Mouse (Mus musculus) heart, embryonic 11.5 days (tissue): ENCODE results near the gene Amz1. TPM values are rescaled to one million over a fixed set of nuclear protein-coding genes. Genes with fewer than 3 reads are reported as not detected.

Experiments
- ATAC-seq: fragments of 200-750 bp; cut with Nextera tagmentation; replicated peaks from 2 replicates; pipeline ENCODE4 v1.8.0; 2017; ENCODE audit warnings: moderate library complexity; ENCODE audit not compliant: insufficient number of reproducible peaks, low FRiP score, low TSS enrichment
- H3K27ac ChIP-seq: fragments of 300-500 bp; sonication (generic); 2 replicates; pipeline ENCODE4 v1.5.1; 2014; ENCODE audit warnings: mild to moderate bottlenecking, low read depth, low read length
- H3K27me3 ChIP-seq: fragments of 300-500 bp; sonication (generic); 2 replicates; pipeline ENCODE4 v1.6.1; 2014; ENCODE audit warnings: mild to moderate bottlenecking, low read length, mixed read lengths; ENCODE audit not compliant: control insufficient read depth, insufficient read depth
- H3K36me3 ChIP-seq: fragments of 300-500 bp; sonication (generic); 2 replicates; pipeline ENCODE4 v1.6.1; 2014; ENCODE audit warnings: mild to moderate bottlenecking, low read length, moderate library complexity, mixed read lengths; ENCODE audit not compliant: control insufficient read depth, insufficient read depth
- H3K4me1 ChIP-seq: fragments of 300-500 bp; sonication (generic); 2 replicates; pipeline ENCODE4 v1.6.1; 2014; ENCODE audit warnings: low read length; ENCODE audit not compliant: control insufficient read depth, insufficient read depth
- H3K4me2 ChIP-seq: fragments of 300-500 bp; sonication (generic); 2 replicates; pipeline ENCODE4 v1.6.1; 2014; ENCODE audit warnings: mild to moderate bottlenecking, moderate library complexity
- H3K4me3 ChIP-seq: fragments of 300-500 bp; sonication (generic); 2 replicates; pipeline ENCODE4 v1.5.1; 2014; ENCODE audit warnings: low read depth, low read length
- H3K9ac ChIP-seq: fragments of 300-500 bp; sonication (generic); 2 replicates; pipeline ENCODE4 v1.6.1; 2014; ENCODE audit warnings: mild to moderate bottlenecking, low read depth, low read length, moderate library complexity
- H3K9me3 ChIP-seq: fragments of 300-500 bp; sonication (generic); replicated peaks from 2 replicates; pipeline ENCODE4 v1.6.1; 2016; ENCODE audit warnings: low read length; ENCODE audit not compliant: control insufficient read depth
- WGBS: fragments of 180-500 bp; shearing (Covaris S2); extraction: QIAGEN DNeasy Blood & Tissue Kit; methylation state at CpG from one replicate; pipeline ENCODE4 v1.1.7; 2014; ENCODE audit not compliant: insufficient replicate concordance; 5-methylcytosine and 5-hydroxymethylcytosine counted together
- polyA plus RNA-seq: library from polyadenylated mRNA; unstranded; fragments of >200 nt; fragmentation: Nextera tagmentation; extraction: Ambion mirVana; gene quantifications from 2 replicates; pipeline ENCODE4 v1.2.1, GENCODE M21; 2014

Gene Amz1
- polyA plus RNA-seq, 1 experiment from 2014 or later, result 0.69 TPM

DNA sequence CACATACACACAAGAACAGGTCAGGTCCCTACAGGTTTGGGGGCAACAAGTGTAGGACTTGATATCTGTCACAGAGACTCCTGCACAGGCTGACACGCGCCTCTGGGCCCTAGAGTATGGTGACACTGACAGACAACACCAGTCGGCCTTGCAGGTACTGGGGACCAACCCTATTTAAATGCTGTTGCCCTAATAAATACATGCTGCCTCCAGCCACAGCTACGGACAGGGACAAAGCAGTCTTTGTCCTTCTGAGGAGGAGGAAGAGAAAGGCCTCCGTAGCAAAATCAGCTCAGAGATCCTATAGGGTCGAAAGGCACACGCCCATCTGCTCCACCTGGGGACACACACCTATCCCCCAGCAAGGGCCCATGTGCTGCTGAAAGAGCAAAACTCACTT, 27.9 kb upstream of the Amz1 start:
- Histone ChIP-seq H3K27ac (no peak overlapping the region), H3K4me2 (no peak overlapping the region), H3K4me3 (no peak overlapping the region), H3K9ac (no peak overlapping the region), H3K4me1 (peaks cover under 1% of the 10 kb centered on the region; the same call in 1 of the 2 replicates), H3K9me3 (no peaks in the 10 kb centered on the region), H3K27me3 (no peaks in the 10 kb centered on the region), H3K36me3 (peaks cover 3% of the 10 kb centered on the region; the same call in 1 of the 2 replicates)
- WGBS, result 85% methylated on average over 7 of the region's 7 CpGs
- ATAC-seq, result no peak

DNA sequence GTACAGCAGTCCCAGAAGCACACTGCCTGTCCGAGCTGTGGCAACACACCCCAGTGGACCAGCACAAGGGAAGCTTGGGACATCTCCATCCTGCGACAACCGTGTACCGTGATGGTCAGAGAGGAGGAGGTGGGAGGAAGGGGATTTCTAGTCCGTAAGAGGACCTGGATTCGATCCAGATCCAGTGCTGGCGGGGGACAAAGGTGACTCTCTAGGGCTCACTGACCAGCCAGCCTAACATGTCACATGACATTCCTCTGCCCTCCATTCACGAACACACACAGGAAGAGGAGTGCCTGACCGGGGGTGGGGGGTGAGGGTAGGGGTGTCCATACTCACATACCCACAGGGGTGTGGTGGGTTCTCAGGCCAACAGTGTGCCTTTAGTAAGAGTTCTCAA, 24.2 kb upstream of the Amz1 start:
- Histone ChIP-seq H3K9ac (no peak overlapping the region), H3K27ac (no peak overlapping the region), H3K4me3 (no peak overlapping the region), H3K27me3 (no peaks in the 10 kb centered on the region), H3K36me3 (peaks cover 3% of the 10 kb centered on the region; the same call in 1 of the 2 replicates), H3K4me2 (no peak overlapping the region), H3K9me3 (no peaks in the 10 kb centered on the region), H3K4me1 (peaks cover 9% of the 10 kb centered on the region; the same call in 1 of the 2 replicates)
- WGBS, result 79% methylated on average over 9 of the region's 9 CpGs
- no peak for ATAC-seq

DNA sequence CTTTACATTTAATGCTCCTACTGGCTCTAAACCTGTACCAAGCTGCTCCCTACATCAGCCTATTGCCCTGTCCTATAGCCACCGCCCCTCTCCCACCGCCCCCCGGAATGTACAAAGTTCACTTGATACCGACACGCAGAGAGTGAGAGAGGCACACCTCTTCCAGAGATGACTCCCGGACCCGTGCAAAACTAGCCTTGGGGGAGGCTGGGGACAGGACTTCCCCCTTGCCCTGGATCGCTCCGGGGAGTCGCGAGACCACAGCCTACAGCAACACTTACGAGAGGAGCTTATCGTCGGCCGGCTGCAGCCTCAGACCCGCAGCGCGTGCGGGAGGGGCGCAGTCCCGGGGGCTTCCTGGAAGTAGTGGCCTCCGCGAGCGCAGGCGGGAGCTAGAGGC, 22.3 kb upstream of the Amz1 start:
- peaks cover 18% of the 10 kb centered on the region for H3K4me1 ChIP-seq
- peak overlapping the region; percentile 83 for H3K9ac ChIP-seq
- H3K4me3 ChIP-seq, result peak overlapping the region; percentile 84
- H3K4me2 ChIP-seq, result peak overlapping the region; percentile 94
- H3K27me3 ChIP-seq, result no peaks in the 10 kb centered on the region
- ATAC-seq, result peak; percentile 1; the same call in 1 of the 2 replicates
- H3K36me3 ChIP-seq, result 0 out of 2 replicates have a peak, but pooled peaks cover 3% of the 10 kb centered on the region
- H3K9me3 ChIP-seq, result no peaks in the 10 kb centered on the region
- peak overlapping the region; percentile 70 for H3K27ac ChIP-seq
- WGBS, result 0% methylated on average over 25 of the region's 25 CpGs

DNA sequence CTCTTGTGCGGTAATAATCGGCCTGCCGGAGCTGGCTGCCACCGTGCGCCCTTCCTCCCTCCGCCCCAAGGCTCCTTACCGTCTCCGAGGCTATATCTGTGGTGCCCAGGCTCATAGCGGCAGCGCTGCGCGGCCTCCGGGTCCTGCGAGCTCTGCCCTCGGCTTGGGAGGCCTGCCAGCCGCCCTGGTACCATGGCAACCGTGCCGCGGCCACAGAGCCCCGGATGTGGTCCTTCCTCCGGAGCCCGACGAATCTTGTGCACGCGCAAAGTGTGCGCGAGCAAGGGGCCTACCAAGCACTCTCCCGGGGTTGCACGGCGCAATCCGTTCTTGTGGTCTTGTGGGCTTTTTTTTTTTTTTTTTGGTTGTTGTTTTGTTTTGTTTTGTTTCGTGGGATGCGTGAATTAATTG, 21.8 kb upstream of the Amz1 start, which contains the start of gene Iqce:
Iqce (minus strand) TSS at position 276 of the 411 bp plus-strand sequence.
- H3K9me3 ChIP-seq, result no peaks in the 10 kb centered on the region
- H3K27me3 ChIP-seq, result no peaks in the 10 kb centered on the region
- peak within 1 kb of the TSS; percentile 70 for H3K27ac ChIP-seq
- peak within 1 kb of the TSS; percentile 94 for H3K4me2 ChIP-seq
- peak within 1 kb of the TSS; percentile 83 for H3K9ac ChIP-seq
- peaks cover 18% of the 10 kb centered on the region for H3K4me1 ChIP-seq
- no peaks in the 10 kb centered on the region for H3K36me3 ChIP-seq
- peak; percentile 56; the same call in 1 of the 2 replicates for ATAC-seq
- 1% methylated on average over 33 of the region's 33 CpGs for WGBS
- H3K4me3 ChIP-seq, result peak within 1 kb of the TSS; percentile 84

- Histone ChIP-seq H3K9ac (peak overlapping the region; percentile 83), H3K36me3 (no peaks in the 10 kb centered on the region), H3K9me3 (no peaks in the 10 kb centered on the region), H3K4me2 (peak overlapping the region; percentile 94), H3K27ac (peak overlapping the region; percentile 70), H3K4me3 (peak overlapping the region; percentile 84), H3K4me1 (peaks cover 18% of the 10 kb centered on the region), H3K27me3 (no peaks in the 10 kb centered on the region)
- WGBS, result 51% methylated on average over 19 of the region's 19 CpGs
- no peak for ATAC-seq
Observed at GRCm38 (mm10) chr5:140702618-140703175, 21.2 kb upstream of the Amz1 start.

DNA sequence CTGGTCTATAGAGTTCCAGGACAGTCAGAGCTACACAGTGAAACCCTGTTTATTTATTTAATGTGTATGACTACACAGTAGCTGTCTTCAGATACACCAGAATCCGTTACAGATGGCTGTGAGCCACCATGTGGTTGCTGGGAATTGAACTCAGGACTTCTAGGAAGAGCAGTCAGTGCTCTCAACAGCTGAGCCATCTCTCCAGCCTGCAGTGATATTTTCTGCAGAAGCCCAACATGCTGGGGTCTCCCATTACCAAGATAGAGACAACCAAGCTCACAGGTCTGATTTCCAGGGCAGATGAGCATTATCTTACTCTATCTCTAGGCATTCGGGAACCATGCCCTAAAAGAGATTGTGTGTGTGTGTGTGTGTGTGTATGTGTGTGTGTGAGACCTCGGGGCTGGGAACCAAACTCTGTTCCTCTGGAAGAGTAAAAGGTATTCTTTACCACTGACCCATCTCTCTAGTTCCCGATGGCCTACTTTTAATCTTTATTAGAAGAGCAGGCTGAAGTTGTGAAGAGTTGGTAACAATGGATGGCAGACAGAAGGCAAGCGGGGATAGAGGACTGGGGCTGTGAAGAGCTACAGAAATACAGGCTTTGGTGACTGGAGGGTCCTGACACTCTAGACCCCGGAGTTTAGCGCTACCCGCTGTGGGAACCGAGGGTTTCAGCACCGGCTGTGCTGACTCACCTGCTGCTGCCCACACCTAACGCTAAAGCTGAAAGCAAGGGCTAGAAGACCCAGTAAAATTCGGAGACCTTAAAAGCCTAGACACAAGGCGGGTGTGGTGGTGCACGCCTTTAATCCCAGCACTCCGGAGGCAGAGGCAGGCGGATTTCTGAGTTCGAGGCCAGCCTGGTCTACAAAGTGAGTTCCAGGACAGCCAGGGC, 20.2 kb upstream of the Amz1 start:
- peak overlapping the region; percentile 80 for H3K4me2 ChIP-seq
- 0 out of 2 replicates have a peak, but pooled peaks cover 4% of the 10 kb centered on the region for H3K36me3 ChIP-seq
- peaks cover 18% of the 10 kb centered on the region for H3K4me1 ChIP-seq
- H3K9me3 ChIP-seq, result no peaks in the 10 kb centered on the region
- no peaks in the 10 kb centered on the region for H3K27me3 ChIP-seq
- peak overlapping the region; percentile 90 for H3K27ac ChIP-seq
- no peak for ATAC-seq
- WGBS, result 34% methylated on average over 15 of the region's 17 CpGs
- peak overlapping the region; percentile 23; the same call in 1 of the 2 replicates for H3K9ac ChIP-seq
- H3K4me3 ChIP-seq, result peak overlapping the region; percentile 49

DNA sequence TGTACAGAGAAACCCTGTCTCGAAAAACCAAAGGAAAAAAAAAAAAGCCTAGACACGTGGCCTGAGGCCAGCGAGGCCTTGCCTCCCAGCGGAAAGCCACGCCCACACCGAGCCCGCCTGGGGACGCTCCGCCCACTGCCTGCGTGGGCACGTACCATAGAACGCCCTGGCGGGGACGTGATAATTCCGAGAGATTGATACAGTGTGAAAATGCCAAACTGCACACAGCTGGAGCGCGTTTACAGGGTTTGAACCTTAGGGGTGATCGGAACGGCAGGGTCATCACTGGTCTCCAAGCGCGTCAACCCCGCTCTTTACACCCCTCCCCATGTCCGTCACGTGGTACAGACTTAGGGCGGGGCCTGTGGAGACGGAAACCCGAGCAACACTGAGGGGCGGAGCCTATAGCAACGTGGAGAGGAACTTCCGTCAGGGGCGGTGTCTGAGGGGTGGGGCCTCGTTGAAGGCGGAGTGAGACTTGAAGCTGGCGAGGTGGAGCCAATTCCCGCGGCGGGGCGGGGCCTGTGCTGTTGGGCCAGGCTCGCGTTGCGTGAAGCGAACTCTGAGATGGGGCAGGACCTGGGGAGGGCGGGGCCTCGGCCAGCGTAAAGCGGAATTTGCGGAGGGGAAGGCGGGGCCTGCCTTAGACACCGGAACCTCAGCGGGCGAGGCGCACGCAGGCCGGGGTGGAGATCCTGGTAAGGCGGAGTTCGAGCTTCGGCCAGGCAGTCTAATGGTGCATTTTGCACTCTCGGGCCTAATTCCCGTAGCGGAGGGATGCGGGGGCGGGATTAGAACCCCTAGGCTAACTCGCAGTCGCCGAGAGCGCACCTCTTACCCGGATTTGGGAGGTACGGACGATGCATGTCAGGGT, 19.3 kb upstream of the Amz1 start, which contains the start of gene Brat1:
Brat1 (plus strand) TSS at position 634 of the 874 bp plus-strand sequence.
- WGBS, result under 1% methylated on average over 69 of the region's 69 CpGs
- peak; percentile 91 for ATAC-seq

More for the DNA sequence above, 19.3 kb upstream of the Amz1 start, which contains the start of gene Brat1:
- peaks cover 18% of the 10 kb centered on the region for H3K4me1 ChIP-seq
- no peaks in the 10 kb centered on the region for H3K9me3 ChIP-seq
- peak within 1 kb of the TSS; percentile 90 for H3K27ac ChIP-seq
- H3K36me3 ChIP-seq, result 0 out of 2 replicates have a peak, but pooled peaks cover 4% of the 10 kb centered on the region
- peak within 1 kb of the TSS; percentile 80 for H3K4me2 ChIP-seq
- peak within 1 kb of the TSS; percentile 82 for H3K9ac ChIP-seq
- peak within 1 kb of the TSS; percentile 49 for H3K4me3 ChIP-seq
- no peaks in the 10 kb centered on the region for H3K27me3 ChIP-seq
